Mouse (Mus musculus): ENCODE measurements at regions not wholly inside any gene's neighbourhood (a gene's known extent, or its start where the extent isn't known, plus 50 kb on each side); places are given as distances from the start of the nearest gene placed in this dataset.

DNA sequence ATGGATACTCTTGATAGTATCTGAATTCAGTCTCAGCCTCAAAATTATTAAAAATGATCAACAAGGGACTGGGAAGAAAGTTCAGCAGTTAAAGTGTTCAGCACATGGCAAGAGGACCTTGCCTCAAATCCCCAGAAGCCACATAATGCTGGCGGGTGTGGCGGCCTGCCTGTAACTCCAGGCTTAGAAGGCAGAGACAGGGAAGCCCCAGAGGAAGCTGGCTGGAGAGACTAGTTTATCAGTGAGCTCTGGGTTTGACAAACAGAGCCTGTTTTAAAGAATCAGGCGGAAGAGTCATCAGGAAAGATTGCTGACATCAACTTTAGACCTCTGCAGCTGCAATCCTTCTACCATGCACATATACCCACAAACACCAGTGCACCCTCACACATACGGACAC is 52.1 kb upstream of the Fyn start:
- DNase-seq (ENCODE audit: extremely low spot score in 1 of 2, low spot score in 1 of 2): no peak

DNA sequence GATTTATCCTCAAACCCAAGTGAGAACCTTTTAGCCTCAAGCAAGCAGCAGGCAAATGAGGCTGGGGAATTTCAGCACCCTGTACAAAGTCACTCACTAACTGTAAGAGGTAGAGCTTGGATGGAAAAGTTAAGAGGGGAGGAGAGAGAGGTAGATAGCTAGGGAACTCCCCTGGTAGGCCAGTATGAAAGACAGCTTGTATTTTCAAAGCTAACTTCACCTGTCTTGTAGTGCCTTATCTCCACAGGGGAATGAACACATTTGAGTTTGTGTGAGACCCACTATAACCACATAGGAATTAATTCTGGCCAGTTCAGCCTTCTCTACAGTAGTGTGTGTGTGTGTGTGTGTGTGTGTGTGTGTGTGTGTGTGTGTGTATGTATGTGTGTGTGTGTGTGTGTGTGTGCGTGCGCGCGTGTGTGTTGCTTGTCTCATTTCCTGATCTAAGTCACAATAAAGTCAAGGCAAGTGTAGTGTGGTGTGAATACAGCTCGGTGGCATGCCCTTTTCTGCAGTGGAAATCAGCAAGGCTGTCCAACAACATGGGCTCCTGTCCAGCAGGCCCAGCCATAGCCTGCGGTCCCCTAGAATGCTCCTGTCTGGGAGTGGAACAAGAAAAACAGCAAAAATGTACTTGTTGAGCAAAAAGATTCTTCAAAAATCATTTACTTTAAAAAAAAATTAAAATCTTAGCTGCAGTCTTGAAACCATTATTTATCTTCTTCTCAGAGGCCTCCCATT is 53.1 kb upstream of the Fyn start:
- DNase-seq (ENCODE audit: extremely low spot score in 1 of 2, low spot score in 1 of 2): no peak

DNA sequence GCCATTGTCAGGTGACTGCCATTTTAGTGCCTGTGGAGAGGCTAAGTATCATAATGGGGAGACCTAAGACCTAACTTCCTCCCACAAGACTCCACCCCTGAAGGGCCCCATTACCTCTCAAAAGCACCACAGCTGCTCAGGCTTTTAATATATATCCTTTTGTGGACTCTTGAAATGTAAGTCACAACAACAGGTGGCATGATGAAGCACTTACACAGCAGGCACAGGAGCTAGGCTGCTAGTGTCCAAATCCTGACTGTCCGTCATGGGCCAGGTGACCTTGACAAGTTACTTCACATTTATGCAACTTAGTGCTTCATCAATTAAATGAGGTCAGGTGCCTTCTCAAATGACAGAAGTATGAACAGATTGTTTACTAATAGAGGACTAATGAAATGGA is 57.2 kb upstream of the Fyn start:
- no peak for DNase-seq (ENCODE audit: extremely low spot score in 1 of 2, low spot score in 1 of 2)

DNA sequence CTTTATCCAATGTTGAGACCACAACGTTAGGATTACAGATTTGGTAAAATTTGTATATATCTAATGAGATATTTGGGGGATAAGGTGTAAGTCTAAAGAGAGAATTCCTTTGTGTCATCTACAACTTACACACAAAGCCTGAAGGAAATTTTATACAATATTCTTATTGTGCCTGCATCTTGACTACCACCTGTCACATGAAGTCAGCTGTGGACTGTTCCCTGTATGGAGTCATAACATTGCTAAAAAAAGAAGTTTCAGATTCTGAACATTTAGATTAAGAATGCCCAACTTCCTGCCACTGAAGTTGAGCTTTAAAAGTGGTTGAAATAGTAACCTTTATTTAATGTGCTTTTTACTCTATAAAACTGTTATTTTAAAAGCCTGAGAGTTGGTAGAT is 60.1 kb upstream of the Fyn start:
- DNase-seq (ENCODE audit: extremely low spot score in 1 of 2, low spot score in 1 of 2): no peak

DNA sequence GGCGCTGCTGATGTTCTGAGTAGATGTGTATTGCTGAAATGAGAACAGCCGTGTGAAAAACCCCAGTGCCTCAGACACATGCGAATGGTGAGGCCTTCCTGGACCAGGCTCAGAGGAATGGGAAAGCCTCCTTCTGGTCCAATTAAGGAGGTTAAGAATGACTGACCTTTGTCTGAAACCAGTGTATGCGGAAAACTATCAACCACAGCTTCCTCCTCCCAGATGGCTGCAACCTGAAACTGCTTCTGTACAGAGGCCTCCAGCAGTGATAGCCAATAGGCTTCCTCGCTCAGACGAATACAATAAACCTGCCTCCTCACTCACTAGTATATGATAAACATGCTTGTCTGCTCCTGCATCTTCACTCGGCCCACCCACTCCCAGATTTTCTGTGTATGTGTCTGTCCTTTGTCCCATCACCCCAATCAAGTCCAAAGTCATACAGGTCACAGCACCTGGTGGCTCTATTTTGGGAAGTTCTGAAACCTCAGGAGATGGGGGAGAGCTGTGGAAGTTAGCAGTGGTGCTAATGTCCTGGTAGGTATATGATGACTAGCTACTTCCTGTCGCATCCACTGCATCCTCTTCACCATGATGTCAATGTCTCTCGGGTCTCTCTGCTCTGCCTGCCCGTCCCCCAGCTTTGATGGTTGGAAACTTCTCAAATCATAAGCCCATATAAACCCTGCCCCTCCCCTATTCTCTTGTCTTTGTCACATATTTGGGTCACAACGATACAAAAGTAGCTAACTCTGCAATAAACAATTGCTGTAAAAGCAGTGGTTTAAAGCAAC is 75.8 kb upstream of the Fyn start:
- DNase-seq (ENCODE audit: extremely low spot score in 1 of 2, low spot score in 1 of 2): no peak

DNA sequence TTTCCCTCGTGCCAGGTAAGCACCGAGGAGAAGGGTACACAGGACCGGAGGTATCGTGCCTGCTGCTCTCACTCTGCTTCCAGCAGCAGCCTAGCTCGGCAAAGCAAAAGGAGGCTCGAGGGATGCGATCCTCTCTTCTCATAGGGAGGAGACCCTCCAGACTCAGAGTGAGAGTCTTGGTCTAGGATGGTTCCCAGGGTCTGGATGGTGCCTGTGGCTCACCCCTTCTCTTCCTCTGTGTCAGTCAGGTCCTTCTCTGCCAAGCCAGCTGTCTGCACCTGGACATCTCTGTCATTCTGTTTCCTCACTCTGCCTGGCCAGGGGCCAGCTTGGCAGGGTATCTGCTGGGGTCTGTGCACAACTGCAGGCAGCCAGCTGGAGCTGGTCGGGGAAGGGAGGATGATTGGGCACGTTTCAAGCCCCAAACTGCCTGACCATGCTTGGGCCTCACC is 76.9 kb upstream of the Fyn start:
- DNase-seq (ENCODE audit: extremely low spot score in 1 of 2, low spot score in 1 of 2): no peak

DNA sequence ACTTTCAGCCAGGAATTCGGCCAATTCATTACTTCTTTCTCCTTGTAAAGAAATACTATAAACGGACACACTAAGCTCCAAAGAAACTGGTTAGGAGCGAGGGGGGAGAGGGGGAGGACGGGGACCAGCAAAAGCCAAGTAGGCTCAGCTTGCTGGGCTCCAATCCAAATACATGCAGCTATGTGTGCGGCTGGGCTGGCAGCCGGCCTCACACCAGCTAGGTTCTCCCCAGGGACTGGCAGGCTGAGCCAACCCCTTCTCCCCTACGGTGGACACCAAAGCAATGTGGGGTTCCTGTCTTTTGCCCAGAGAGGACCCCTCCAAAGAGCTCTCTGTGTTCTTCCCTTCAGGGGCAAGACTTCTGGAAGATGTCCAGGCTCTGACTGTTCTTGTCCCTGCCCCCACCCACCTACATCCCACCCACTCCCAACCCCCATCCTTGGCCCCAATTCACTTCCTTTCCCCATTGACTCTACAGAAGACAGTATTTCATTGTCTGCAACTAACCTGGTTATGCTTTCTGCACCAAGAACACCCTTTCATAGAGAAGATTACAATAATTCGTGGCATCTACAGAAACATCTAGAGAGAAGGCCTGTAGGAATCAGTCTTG is 77.4 kb upstream of the Fyn start:
- DNase-seq (ENCODE audit: extremely low spot score in 1 of 2, low spot score in 1 of 2): peak; percentile 22 to 23

DNA sequence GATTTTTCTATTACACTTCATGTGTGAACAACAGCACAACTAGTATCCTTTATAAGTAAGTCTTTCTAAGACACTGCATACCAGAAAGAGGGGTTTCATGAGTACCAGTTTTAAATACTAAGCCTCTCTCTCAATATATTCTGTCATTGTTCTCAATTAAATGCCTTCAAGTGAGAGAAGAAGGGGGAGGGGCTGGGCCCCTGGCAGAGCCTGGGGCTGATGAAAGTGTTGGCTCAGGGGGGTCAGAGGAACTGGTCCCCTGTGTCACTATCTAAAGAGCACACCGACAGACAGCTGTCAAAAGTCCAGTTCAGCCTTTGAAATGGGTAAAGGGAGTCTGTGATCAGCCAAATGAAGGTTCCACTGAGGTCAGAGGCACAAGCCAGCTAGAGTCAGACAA is 78.4 kb upstream of the Fyn start:
- no peak for DNase-seq (ENCODE audit: extremely low spot score in 1 of 2, low spot score in 1 of 2)

DNA sequence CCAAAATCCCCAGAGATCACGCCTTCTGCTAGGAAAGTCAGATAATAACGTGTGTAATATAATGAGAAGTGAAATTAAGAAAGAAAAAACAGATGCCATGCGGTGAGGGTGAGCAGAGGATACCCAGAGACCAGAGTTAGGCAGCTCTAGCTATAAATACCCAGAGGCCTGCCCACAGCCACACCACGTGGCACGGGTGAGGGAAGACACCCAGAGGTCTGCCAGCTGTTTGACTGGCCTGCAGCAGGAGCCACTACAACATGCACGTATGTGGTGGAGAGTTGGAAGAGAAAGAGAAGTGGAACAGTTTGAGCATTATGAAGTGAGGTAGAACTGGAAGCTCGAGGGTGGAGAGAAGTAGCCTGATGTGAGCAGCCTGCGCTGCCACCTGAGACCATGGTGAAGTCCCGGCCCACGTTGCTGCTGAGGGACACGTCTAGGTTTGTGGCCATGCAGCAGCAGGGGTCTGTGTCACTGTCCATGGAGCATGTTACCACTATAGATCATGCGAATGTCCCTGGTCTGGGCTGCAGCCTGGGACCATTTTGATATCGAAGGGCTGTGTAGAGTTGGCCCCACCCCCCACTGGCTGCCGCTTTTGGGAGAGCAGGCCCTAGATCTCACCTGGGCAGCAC is 88.2 kb upstream of the Fyn start:
- no peak for DNase-seq (ENCODE audit: extremely low spot score in 1 of 2, low spot score in 1 of 2)

DNA sequence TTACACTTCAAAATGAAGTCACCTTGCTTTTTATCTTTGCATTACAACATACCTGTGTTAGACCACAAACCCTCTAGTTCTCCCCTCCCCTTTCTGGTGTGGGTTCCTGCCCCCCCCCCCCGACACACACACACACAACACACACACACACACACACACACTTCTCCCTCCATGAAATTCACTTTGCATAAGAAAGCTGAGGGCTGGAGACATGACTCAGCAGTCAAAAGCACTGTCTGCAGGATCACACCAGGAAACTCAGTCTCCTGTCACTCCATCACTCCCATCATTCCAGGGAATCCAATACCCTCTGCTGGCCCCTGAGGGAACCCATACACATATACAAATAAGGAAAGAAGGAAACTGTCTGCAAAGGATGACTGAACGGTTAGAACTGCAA is 94.5 kb upstream of the Fyn start:
- no peak for DNase-seq (ENCODE audit: extremely low spot score in 1 of 2, low spot score in 1 of 2)

DNA sequence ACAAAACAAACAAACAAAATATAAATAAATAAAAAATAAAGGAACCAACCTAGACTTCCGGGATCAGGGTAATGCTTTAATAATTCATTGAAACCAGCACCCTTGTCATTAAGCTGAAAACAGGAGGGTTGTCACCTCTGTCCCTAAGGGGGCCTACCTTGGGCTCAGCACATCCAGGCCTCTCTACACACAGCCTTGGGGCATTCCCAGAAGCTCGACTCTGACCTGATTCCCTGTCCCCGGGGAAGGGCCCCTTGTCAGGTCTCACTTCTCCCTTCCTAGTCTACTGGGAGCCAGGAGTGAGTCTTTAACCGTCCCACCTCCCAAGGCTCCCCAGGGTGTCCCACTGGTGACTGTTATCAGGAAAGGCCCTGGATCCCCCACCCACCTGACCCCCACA is 95.2 kb upstream of the Fyn start:
- no peak for DNase-seq (ENCODE audit: extremely low spot score in 1 of 2, low spot score in 1 of 2)

DNA sequence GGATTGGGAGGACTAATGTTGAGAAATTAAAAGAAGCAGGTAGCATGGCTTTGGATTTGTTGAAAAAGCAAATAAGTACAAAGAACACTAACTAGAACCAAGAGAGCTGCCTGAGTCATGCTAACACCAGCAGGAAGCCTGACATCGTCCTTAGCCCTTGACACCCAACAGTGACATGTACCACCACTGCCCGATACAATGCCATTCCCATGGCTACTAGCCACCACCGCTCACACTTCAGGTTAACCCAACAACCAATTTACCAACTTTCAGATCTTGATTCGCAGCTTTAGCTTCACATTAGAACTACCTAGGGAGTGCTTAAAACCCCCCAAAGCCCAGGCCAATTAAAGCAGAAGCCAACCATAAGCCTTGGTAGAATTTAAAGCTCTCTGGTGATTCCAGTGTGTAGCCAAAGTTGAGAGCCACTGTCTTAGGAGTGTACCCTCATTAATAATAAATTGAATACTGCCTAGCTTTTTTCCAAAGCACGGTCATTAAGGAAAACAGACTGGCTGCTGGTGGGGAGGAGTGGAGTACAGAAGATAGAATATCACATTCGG is 96.2 kb upstream of the Fyn start:
- no peak for DNase-seq (ENCODE audit: extremely low spot score in 1 of 2, low spot score in 1 of 2)

DNA sequence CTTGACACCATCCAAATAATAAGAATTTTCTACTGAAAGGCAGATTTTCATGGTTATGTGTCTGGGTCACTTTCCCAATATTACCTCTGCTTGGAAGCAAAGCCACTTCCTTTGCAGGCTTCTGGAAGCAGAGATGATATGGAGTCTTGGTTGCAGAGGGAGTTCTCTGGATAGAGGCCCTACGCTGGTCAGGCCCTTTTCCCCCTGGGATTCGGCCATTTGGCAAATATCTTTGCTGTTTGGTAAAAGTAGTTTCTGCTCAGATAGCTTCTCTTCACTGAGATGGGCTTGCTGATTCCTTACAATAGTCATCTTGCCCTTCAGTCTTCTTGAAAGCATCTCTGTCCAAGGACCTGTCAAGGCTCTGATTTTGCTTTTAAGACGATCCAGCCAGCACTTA is 98.2 kb upstream of the Fyn start:
- no peak for DNase-seq (ENCODE audit: extremely low spot score in 1 of 2, low spot score in 1 of 2)

DNA sequence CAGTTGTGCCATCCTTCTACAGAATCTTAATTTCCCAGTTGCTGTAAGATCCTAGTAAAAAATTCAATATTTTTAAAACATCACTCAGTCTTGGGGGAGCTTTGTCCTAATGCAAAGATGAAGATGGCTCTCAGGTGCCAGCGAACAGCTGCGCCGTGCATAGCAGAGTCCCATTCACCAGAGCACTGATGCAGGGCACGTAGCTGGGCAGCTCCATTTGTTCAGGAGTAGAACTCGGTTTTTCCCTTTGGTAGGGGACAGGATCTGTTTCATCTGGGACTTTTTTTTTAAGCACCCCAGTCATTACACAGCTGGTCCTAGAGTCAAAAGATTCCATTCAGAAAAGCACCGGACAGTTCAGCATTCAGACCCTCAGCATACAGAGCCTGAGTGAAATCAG is 101.4 kb upstream of the Fyn start:
- no peak for DNase-seq (ENCODE audit: extremely low spot score in 1 of 2, low spot score in 1 of 2)

DNA sequence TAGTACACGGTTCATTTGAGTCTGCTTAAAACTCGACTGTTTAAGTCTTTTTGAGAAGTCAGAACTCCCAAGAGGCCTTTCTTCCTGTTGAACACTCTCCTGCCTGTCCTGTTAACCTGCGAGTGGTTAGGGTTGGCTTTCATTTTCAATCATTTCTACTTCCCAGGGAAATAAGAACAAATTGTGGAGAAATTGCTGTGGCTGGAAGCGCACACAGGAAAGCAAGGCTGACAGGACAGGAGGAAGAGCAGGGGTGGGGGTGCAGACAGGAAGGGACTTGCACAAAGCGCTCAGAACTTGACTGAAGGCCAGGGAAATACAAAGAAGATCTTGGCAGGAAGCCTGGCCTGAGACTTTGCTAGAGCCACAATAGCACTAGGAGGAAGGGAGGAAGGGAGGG is 102.2 kb upstream of the Fyn start:
- DNase-seq (ENCODE audit: extremely low spot score in 1 of 2, low spot score in 1 of 2): peak in 1 of 2 experiments; percentile 50

DNA sequence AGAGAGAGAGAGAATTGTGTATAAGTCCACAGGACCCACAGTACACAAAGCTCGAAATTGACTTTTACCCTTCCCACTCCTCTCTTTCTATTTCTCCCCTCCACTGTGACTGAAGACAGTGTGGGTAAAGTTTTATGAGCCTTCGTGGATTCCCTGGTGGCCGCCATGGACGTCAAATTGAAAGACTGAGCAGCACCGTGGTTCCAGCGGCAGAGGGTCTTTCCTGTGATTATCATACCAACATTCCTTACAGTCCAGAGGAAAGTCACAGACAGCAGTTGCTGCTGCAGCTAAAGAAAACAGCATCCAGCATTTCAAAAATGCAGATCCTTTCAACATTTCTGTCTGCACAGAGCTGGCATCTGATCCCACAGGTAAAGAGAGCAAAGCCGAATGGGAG is 98.9 kb upstream of the Ccn6 start:
- no peak for DNase-seq (ENCODE audit: extremely low spot score in 1 of 2, low spot score in 1 of 2)

DNA sequence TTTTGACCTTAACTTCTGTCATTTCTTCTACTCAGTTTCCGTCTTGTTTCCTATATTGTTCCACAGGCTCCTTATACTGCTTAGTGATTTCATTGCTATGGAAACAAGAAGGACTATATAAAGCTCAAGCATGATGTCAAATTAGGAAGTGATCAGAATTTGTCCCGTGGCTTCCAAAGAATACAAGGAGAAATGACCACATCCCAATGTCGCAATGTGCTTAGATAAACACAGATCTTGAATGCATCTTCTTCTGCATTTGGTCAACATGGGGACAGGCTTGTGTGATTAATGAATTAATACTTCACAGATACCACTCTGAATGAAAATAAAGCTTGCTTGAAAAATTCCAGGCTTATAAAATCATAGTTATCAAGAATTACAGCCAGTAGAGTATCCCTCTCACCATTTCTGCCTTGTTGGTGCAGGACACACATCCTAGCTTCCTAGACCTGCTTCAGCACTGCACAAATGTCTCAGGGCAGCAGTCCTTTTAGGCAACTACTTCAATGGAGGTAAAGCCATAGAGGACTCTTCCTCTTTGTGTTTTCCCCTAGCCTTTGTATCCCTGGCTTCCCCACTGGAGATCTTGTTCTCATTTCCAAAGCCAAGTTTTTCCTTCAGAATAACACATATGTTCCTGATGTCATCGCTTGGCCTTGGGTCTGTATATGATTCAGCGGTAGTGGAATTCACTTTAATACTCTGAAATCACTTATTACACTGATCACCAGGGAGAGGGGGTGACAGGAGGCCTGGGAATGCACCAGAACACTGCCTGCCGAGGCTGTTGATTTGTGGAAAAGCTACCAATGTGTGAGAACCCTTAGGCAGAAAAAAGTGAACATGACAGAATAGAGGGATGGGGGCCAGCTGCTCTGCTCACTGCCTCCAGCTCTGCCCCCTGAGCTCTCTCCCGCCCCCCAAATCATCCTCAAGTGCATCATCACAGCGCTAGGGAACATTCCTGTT is 97.9 kb upstream of the Ccn6 start:
- DNase-seq (ENCODE audit: extremely low spot score in 1 of 2, low spot score in 1 of 2): no peak

DNA sequence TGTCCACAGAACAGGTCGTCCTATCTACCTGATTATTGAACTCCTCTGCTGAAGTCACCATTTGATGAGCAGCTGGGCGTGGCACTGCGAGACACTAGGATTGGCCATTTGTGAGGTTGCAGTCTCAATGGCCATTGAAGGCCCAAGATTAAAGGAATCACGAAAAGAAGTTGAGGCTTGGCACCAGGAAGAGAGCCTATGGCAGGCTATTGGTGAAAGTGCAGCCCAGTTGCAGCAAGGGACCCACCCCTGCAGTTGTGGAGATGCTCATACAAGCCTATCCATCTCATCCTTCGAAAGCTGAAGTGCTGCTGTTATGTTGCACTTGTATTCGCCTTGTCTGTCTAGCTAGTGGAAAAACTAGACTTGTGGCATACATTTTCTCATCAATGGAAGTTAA is 96.5 kb upstream of the Ccn6 start:
- no peak for DNase-seq (ENCODE audit: extremely low spot score in 1 of 2, low spot score in 1 of 2)

DNA sequence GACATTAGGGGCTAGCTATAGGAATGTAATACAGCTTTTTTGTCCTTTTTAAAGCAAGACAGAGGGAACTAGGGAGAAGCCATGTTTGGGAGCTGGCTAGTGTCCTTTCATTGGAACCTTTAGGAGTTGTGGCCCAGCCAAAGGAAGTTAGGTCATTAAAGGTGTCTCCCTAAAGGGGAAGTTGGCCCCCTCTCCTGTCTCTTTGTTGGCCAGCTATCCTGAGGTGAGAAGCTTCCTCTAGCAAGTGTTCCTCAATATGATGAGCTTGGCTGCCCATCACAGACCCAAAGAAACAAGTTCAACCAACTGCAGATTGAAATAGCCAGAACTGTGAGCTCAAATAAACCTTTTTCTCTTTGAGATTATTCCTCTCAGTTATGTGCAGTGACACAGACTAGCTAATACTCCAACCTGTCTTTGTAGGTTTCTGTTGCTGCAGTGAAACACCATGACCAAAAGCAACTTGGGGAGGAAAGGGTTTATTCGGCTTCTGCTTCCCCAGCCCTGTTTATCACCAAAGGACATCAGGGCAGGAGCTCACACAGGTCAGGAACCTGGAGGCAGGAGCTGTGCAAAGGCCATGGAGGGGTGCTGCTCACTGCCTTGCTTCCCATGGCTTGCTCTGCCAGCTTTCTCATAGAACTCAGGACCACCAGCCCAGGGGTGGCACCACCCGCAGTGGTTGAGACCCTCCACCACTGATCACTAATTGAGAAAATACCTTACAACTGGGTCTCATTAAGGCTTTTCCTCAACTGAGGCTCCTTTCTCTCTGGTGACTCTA is 94.0 kb upstream of the Ccn6 start:
- DNase-seq (ENCODE audit: extremely low spot score in 1 of 2, low spot score in 1 of 2): no peak
